Mouse (Mus musculus) layer of hippocampus, adult 6 months (tissue): ENCODE measurements around the gene Pole4. TPM values are rescaled to one million over a fixed set of nuclear protein-coding genes. Genes with fewer than 3 reads are reported as not detected.

Experiments
- long read RNA-seq, 2 experiments: library from polyadenylated mRNA; unstranded; transcript quantifications; one replicate each; pipeline ENCODE4 v2.0.0; 2019 to 2020
- polyA plus RNA-seq: library from polyadenylated mRNA; unstranded; fragments of <200 nt; fragmentation: Nextera tagmentation; gene quantifications from 2 replicates; pipeline ENCODE4 v1.2.3, GENCODE M21; 2021

Gene Pole4
- 79.7 and 82.0 TPM in 2 replicates for polyA plus RNA-seq
- long read RNA-seq, experiment 1, transcript Pole4-201 (4 exons, 1,769 nt): major isoform, 94 of 102 reads
- long read RNA-seq, experiment 1, partial matches to known transcripts: 3 of 102 reads
- long read RNA-seq, experiment 1, other reads (novel, unspliced or antisense): 1 of 102 reads
- long read RNA-seq, experiment 2, transcript Pole4-201 (4 exons, 1,769 nt): major isoform, 161 of 171 reads
- long read RNA-seq, experiment 2, partial matches to known transcripts: 2 of 171 reads
- long read RNA-seq, experiment 2, other reads (novel, unspliced or antisense): 5 of 171 reads

GRCm38 (mm10) chr6:82705221-82705620 lies at the start of gene Pole4:
Pole4 (minus strand) TSS chr6:82705365.

Other genes starting within 250 kb of the Pole4 start
- 3.0 and 4.8 TPM in 2 replicates for gene Hk2, start 69.1 kb upstream of the Pole4 start, polyA plus RNA-seq
- gene Sema4f, start 234.4 kb upstream of the Pole4 start, polyA plus RNA-seq: 13.3 and 16.3 TPM in 2 replicates
- gene M1ap, start 241.5 kb upstream of the Pole4 start, polyA plus RNA-seq: 0.10 and 0.11 TPM in 2 replicates